Mouse (Mus musculus): ENCODE measurements at regions not wholly inside any gene's neighbourhood (a gene's known extent, or its start where the extent isn't known, plus 50 kb on each side); places are given as distances from the start of the nearest gene placed in this dataset.

- 79% methylated on average over 7 of the region's 7 CpGs for WGBS
- H3K4me1 ChIP-seq (replicated peaks; ENCODE audit: control insufficient read depth, insufficient read depth, low read length), result no peaks in the 10 kb centered on the region
- H3K36me3 ChIP-seq (ENCODE audit: control insufficient read depth, insufficient read depth, low read length), result no peaks in the 10 kb centered on the region
- no peak overlapping the region for H3K4me3 ChIP-seq (ENCODE audit: low read length)
- ATAC-seq (ENCODE audit: low read depth), result no peak
- H3K27ac ChIP-seq (ENCODE audit: low read length), result no peak overlapping the region
- no peaks in the 10 kb centered on the region for H3K27me3 ChIP-seq (ENCODE audit: control insufficient read depth, insufficient read depth, low read depth, low read length)
- no peaks in the 10 kb centered on the region; the same call in 1 of the 2 replicates for H3K9me3 ChIP-seq (ENCODE audit: control insufficient read depth, low read length)
- no peak overlapping the region for H3K4me2 ChIP-seq (ENCODE audit: low read depth, low read length)
- no peak overlapping the region for H3K9ac ChIP-seq (ENCODE audit: low read length)
These were observed 104.0 kb upstream of the Atp5g3 start for GRCm38 (mm10) chr2:74015146-74015545.

- Histone ChIP-seq H3K36me3 (ENCODE audit: control insufficient read depth, insufficient read depth, low read length) (no peaks in the 10 kb centered on the region), H3K4me1 (replicated peaks; ENCODE audit: control insufficient read depth, insufficient read depth, low read length) (no peaks in the 10 kb centered on the region), H3K27ac (ENCODE audit: low read length) (no peak overlapping the region), H3K4me2 (ENCODE audit: low read depth, low read length) (no peak overlapping the region), H3K27me3 (ENCODE audit: control insufficient read depth, insufficient read depth, low read depth, low read length) (no peaks in the 10 kb centered on the region), H3K9ac (ENCODE audit: low read length) (no peak overlapping the region), H3K9me3 (ENCODE audit: control insufficient read depth, low read length) (no peaks in the 10 kb centered on the region; the same call in 1 of the 2 replicates), H3K4me3 (ENCODE audit: low read length) (no peak overlapping the region)
- 79% methylated on average over 3 of the region's 3 CpGs for WGBS
- no peak for ATAC-seq (ENCODE audit: low read depth)
These were observed 103.1 kb upstream of the Atp5g3 start for GRCm38 (mm10) chr2:74014201-74014600.

- Histone ChIP-seq H3K27me3 (ENCODE audit: control insufficient read depth, insufficient read depth, low read depth, low read length) (no peaks in the 10 kb centered on the region), H3K36me3 (ENCODE audit: control insufficient read depth, insufficient read depth, low read length) (no peaks in the 10 kb centered on the region), H3K4me2 (ENCODE audit: low read depth, low read length) (no peak overlapping the region), H3K27ac (ENCODE audit: low read length) (no peak overlapping the region), H3K9me3 (ENCODE audit: control insufficient read depth, low read length) (no peaks in the 10 kb centered on the region), H3K4me3 (ENCODE audit: low read length) (no peak overlapping the region), H3K4me1 (replicated peaks; ENCODE audit: control insufficient read depth, insufficient read depth, low read length) (no peaks in the 10 kb centered on the region), H3K9ac (ENCODE audit: low read length) (no peak overlapping the region)
- 12% methylated on average over 2 of the region's 2 CpGs for WGBS
- ATAC-seq (ENCODE audit: low read depth), result no peak
These were observed 87.4 kb upstream of the Atp5g3 start for GRCm38 (mm10) chr2:73998531-73998930.

GRCm38 (mm10) chr2:73996986-73997385 lies 85.9 kb upstream of the Atp5g3 start:
- ATAC-seq (ENCODE audit: low read depth), result no peak
- Histone ChIP-seq H3K4me2 (ENCODE audit: low read depth, low read length) (no peak overlapping the region), H3K36me3 (ENCODE audit: control insufficient read depth, insufficient read depth, low read length) (no peaks in the 10 kb centered on the region), H3K27me3 (ENCODE audit: control insufficient read depth, insufficient read depth, low read depth, low read length) (no peaks in the 10 kb centered on the region), H3K4me1 (replicated peaks; ENCODE audit: control insufficient read depth, insufficient read depth, low read length) (no peaks in the 10 kb centered on the region), H3K9me3 (ENCODE audit: control insufficient read depth, low read length) (no peaks in the 10 kb centered on the region), H3K4me3 (ENCODE audit: low read length) (no peak overlapping the region), H3K9ac (ENCODE audit: low read length) (no peak overlapping the region), H3K27ac (ENCODE audit: low read length) (no peak overlapping the region)
- 62% methylated on average over 5 of the region's 5 CpGs for WGBS

- ATAC-seq (ENCODE audit: low read depth), result no peak
- Histone ChIP-seq H3K9me3 (ENCODE audit: control insufficient read depth, low read length) (no peaks in the 10 kb centered on the region), H3K9ac (ENCODE audit: low read length) (no peak overlapping the region), H3K27ac (ENCODE audit: low read length) (no peak overlapping the region), H3K4me1 (replicated peaks; ENCODE audit: control insufficient read depth, insufficient read depth, low read length) (no peaks in the 10 kb centered on the region), H3K36me3 (ENCODE audit: control insufficient read depth, insufficient read depth, low read length) (no peaks in the 10 kb centered on the region), H3K4me2 (ENCODE audit: low read depth, low read length) (no peak overlapping the region), H3K4me3 (ENCODE audit: low read length) (no peak overlapping the region), H3K27me3 (ENCODE audit: control insufficient read depth, insufficient read depth, low read depth, low read length) (no peaks in the 10 kb centered on the region)
- WGBS, result 75% methylated on average over 11 of the region's 11 CpGs
These were observed 80.7 kb upstream of the Atp5g3 start for GRCm38 (mm10) chr2:73991818-73992217.

- H3K36me3 ChIP-seq (ENCODE audit: control insufficient read depth, insufficient read depth, low read length), result no peaks in the 10 kb centered on the region
- H3K9me3 ChIP-seq (ENCODE audit: control insufficient read depth, low read length), result no peaks in the 10 kb centered on the region
- no peak overlapping the region for H3K4me3 ChIP-seq (ENCODE audit: low read length)
- no peak for ATAC-seq (ENCODE audit: low read depth)
- H3K4me1 ChIP-seq (replicated peaks; ENCODE audit: control insufficient read depth, insufficient read depth, low read length), result no peaks in the 10 kb centered on the region
- H3K9ac ChIP-seq (ENCODE audit: low read length), result no peak overlapping the region
- no peaks in the 10 kb centered on the region for H3K27me3 ChIP-seq (ENCODE audit: control insufficient read depth, insufficient read depth, low read depth, low read length)
- no peak overlapping the region for H3K4me2 ChIP-seq (ENCODE audit: low read depth, low read length)
- 78% methylated on average over 10 of the region's 10 CpGs for WGBS
- no peak overlapping the region for H3K27ac ChIP-seq (ENCODE audit: low read length)
These were observed 76.4 kb upstream of the Atp5g3 start for GRCm38 (mm10) chr2:73987441-73988105.

- no peak overlapping the region for H3K27ac ChIP-seq (ENCODE audit: low read length)
- 80% methylated on average over 6 of the region's 6 CpGs for WGBS
These were observed 74.8 kb upstream of the Atp5g3 start for GRCm38 (mm10) chr2:73985911-73986250.

GRCm38 (mm10) chr2:73985238-73985910 lies 74.2 kb upstream of the Atp5g3 start:
- Histone ChIP-seq H3K9me3 (ENCODE audit: control insufficient read depth, low read length) (no peaks in the 10 kb centered on the region), H3K4me1 (replicated peaks; ENCODE audit: control insufficient read depth, insufficient read depth, low read length) (no peaks in the 10 kb centered on the region), H3K4me2 (ENCODE audit: low read depth, low read length) (no peak overlapping the region), H3K4me3 (ENCODE audit: low read length) (no peak overlapping the region), H3K36me3 (ENCODE audit: control insufficient read depth, insufficient read depth, low read length) (no peaks in the 10 kb centered on the region), H3K27ac (ENCODE audit: low read length) (no peak overlapping the region), H3K9ac (ENCODE audit: low read length) (no peak overlapping the region), H3K27me3 (ENCODE audit: control insufficient read depth, insufficient read depth, low read depth, low read length) (no peaks in the 10 kb centered on the region)
- ATAC-seq (ENCODE audit: low read depth), result no peak
- WGBS, result 74% methylated on average over 14 of the region's 14 CpGs

More at GRCm38 (mm10) chr2:73985911-73986250, 74.8 kb upstream of the Atp5g3 start:
- H3K4me3 ChIP-seq (ENCODE audit: low read length), result no peak overlapping the region
- H3K36me3 ChIP-seq (ENCODE audit: control insufficient read depth, insufficient read depth, low read length), result no peaks in the 10 kb centered on the region
- H3K9ac ChIP-seq (ENCODE audit: low read length), result no peak overlapping the region
- no peaks in the 10 kb centered on the region for H3K9me3 ChIP-seq (ENCODE audit: control insufficient read depth, low read length)
- ATAC-seq (ENCODE audit: low read depth), result no peak
- no peak overlapping the region for H3K4me2 ChIP-seq (ENCODE audit: low read depth, low read length)
- H3K4me1 ChIP-seq (replicated peaks; ENCODE audit: control insufficient read depth, insufficient read depth, low read length), result no peaks in the 10 kb centered on the region
- no peaks in the 10 kb centered on the region for H3K27me3 ChIP-seq (ENCODE audit: control insufficient read depth, insufficient read depth, low read depth, low read length)

GRCm38 (mm10) chr2:73983166-73983565 lies 72.0 kb upstream of the Atp5g3 start:
- 19% methylated on average over 4 of the region's 4 CpGs for WGBS
- no peaks in the 10 kb centered on the region for H3K36me3 ChIP-seq (ENCODE audit: control insufficient read depth, insufficient read depth, low read length)
- no peaks in the 10 kb centered on the region for H3K27me3 ChIP-seq (ENCODE audit: control insufficient read depth, insufficient read depth, low read depth, low read length)
- H3K4me2 ChIP-seq (ENCODE audit: low read depth, low read length), result no peak overlapping the region
- H3K27ac ChIP-seq (ENCODE audit: low read length), result no peak overlapping the region
- no peaks in the 10 kb centered on the region for H3K9me3 ChIP-seq (ENCODE audit: control insufficient read depth, low read length)
- H3K4me3 ChIP-seq (ENCODE audit: low read length), result no peak overlapping the region
- no peak overlapping the region for H3K9ac ChIP-seq (ENCODE audit: low read length)
- no peaks in the 10 kb centered on the region for H3K4me1 ChIP-seq (replicated peaks; ENCODE audit: control insufficient read depth, insufficient read depth, low read length)
- no peak for ATAC-seq (ENCODE audit: low read depth)
